Mouse (Mus musculus) midbrain, embryonic 15.5 days (tissue): ENCODE results near the gene Ppm1h. TPM values are rescaled to one million over a fixed set of nuclear protein-coding genes. Genes with fewer than 3 reads are reported as not detected.

ENCODE experiments used
- ATAC-seq: fragments of 200-750 bp; cut with Nextera tagmentation; replicated peaks from 2 replicates; pipeline ENCODE4 v1.8.0; 2017; ENCODE audit warnings: moderate TSS enrichment
- H3K27ac ChIP-seq: fragments of 300-500 bp; sonication (generic); 2 replicates; pipeline ENCODE4 v1.5.1; 2015; ENCODE audit warnings: mild to moderate bottlenecking, inconsistent platforms
- H3K27me3 ChIP-seq: fragments of 300-500 bp; sonication (generic); replicated peaks from 2 replicates; pipeline ENCODE4 v1.6.1; 2015; ENCODE audit warnings: inconsistent platforms
- H3K36me3 ChIP-seq: fragments of 300-500 bp; sonication (generic); replicated peaks from 2 replicates; pipeline ENCODE4 v1.6.1; 2015; ENCODE audit warnings: inconsistent platforms
- H3K4me1 ChIP-seq: fragments of 300-500 bp; sonication (generic); 2 replicates; pipeline ENCODE4 v1.6.1; 2015; ENCODE audit warnings: inconsistent platforms
- H3K4me2 ChIP-seq: fragments of 300-500 bp; sonication (generic); 2 replicates; pipeline ENCODE4 v1.6.1; 2015; ENCODE audit warnings: inconsistent platforms, mild to moderate bottlenecking, moderate library complexity
- H3K4me3 ChIP-seq: fragments of 300-500 bp; sonication (generic); 2 replicates; pipeline ENCODE4 v1.5.1; 2015; ENCODE audit warnings: mild to moderate bottlenecking, inconsistent platforms
- H3K9ac ChIP-seq: fragments of 300-500 bp; sonication (generic); 2 replicates; pipeline ENCODE4 v1.6.1; 2015; ENCODE audit warnings: mild to moderate bottlenecking, inconsistent platforms
- H3K9me3 ChIP-seq: fragments of 300-500 bp; sonication (generic); 2 replicates; pipeline ENCODE4 v1.6.1; 2016; ENCODE audit warnings: inconsistent platforms
- WGBS: fragments of 180-500 bp; shearing (Covaris S2); methylation state at CpG from one replicate; pipeline ENCODE4 v1.1.7; 2015; ENCODE audit warnings: mixed read lengths; 5-methylcytosine and 5-hydroxymethylcytosine counted together
- polyA plus RNA-seq: library from polyadenylated mRNA; unstranded; fragments of >200 nt; fragmentation: Nextera tagmentation; extraction: Ambion mirVana; gene quantifications from 2 replicates; pipeline ENCODE4 v1.2.1, GENCODE M21; 2015

The Ppm1h gene
- polyA plus RNA-seq, 1 experiment from 2014 or later = 21.4 TPM

DNA sequence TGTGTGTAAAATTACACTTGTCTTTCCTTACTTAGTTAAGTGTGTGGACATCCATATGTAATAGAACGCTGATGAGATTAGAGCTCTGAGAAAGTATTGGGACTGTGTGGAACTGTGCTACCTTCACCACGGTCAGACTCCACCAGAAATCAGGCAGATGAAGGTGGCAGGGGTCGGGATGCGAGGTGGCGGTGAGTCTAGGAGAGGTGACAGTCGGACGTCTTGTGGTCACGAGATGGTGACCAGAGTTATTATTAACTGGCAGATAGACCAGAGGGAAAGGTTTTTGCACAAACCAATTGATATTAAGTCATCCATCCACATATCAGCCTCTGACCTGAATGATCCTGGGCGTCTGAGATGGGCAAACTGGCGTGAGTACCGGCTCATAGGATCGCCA is 70.5 kb downstream of the Ppm1h start:
- Histone ChIP-seq H3K9ac (no peak overlapping the region), H3K9me3 (no peaks in the 10 kb centered on the region), H3K36me3 (no peaks in the 10 kb centered on the region), H3K4me1 (peaks cover 10% of the 10 kb centered on the region; the same call in 1 of the 2 replicates), H3K4me3 (no peak overlapping the region), H3K27me3 (no peaks in the 10 kb centered on the region), H3K4me2 (no peak overlapping the region), H3K27ac (no peak overlapping the region)
- WGBS = 88% methylated on average over 12 of the region's 12 CpGs
- ATAC-seq = no peak

DNA sequence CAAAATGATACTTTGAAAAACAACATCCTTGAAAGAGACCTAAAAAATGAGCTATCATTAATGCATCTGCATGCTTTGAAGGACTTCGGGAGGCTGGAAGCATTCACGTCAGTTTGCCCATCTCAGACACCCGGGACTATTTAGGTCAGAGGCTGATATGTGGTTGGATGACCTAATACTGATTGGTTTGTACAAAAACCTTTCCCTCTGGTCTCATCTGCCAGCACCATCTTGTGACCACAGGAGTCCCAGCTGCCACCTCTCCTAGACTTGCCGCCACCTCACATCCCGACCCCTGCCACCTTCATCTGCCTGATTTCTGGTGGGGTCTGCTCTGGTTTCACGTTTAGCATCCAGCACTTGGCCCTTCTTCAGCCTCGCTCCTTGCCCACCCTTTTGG is 71.3 kb downstream of the Ppm1h start:
- WGBS = 88% methylated on average over 7 of the region's 7 CpGs
- no peak overlapping the region for H3K9ac ChIP-seq
- H3K4me2 ChIP-seq = no peak overlapping the region
- H3K36me3 ChIP-seq = no peaks in the 10 kb centered on the region
- no peak overlapping the region for H3K4me3 ChIP-seq
- no peak overlapping the region for H3K27ac ChIP-seq
- H3K27me3 ChIP-seq = no peaks in the 10 kb centered on the region
- no peaks in the 10 kb centered on the region for H3K9me3 ChIP-seq
- peaks cover 13% of the 10 kb centered on the region; the same call in 1 of the 2 replicates for H3K4me1 ChIP-seq
- ATAC-seq = no peak

DNA sequence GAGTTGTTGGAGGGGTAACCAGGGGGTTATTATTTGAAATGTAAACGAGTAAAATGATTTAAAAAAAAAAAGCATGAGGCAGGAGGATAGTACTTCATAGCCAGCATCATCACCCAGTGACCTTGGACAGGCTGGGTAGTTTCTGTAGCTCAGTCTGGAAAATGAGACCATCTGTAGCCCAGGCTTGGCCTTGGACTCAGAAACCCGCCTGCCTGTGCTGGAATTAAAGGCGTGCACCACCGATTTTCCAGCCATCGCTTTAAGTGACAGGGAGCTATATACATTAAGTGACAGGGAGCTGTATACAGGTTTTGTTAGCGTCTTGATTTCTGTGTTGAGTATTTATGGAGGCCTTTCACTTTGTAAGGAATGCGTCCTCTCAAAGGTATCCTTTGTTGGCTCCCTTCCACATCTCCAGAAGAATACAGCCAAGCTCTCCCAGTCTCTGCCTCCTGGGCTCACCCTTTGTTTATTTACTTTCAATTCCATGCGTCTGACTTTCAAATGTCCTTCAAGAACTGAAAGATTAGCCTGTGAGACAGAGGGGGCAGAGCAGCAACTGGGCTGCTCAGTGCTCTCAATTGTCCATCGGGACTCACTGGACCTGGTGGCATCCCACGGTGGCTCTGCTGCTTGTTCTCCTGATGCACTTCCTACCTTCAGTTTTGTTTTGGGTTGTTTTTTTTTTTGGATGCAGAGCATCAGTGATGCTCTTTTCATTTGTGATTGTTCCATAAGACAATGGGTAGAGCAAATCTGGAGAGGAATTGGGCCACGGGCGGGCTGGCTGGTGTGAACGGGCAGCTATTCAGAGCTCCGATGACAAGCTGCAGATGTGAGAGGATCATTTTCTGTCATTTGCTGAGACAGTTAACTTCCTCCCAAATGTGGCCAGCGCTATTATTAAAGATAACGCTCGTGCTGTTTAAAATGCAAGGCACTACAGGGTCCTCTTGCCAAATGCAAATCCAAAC is 74.7 kb downstream of the Ppm1h start:
- WGBS = 27% methylated on average over 17 of the region's 17 CpGs
- H3K9ac ChIP-seq = no peak overlapping the region
- no peak for ATAC-seq

DNA sequence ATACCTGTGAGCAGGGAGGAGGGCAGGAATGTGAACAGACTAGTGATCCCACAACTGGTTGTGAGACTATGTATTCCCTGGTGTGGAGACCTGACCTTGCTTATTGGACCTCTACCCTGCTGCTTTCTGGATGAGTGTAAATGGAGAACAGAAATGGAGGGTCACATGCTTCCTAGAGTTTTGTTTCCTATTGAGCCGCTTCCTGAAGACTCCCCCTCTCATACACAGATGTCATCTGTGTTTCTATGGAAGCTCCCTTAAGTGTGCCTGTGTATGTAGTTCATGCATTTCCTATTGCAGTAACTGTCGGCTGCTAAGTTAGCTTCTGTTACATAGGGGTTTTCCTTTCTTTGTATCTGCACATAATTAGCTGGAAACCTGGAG is 75.4 kb downstream of the Ppm1h start:
- H3K9me3 ChIP-seq = no peaks in the 10 kb centered on the region
- H3K27ac ChIP-seq = no peak overlapping the region
- 39% methylated on average over 2 of the region's 2 CpGs for WGBS
- no peak overlapping the region for H3K9ac ChIP-seq
- no peak for ATAC-seq
- no peak overlapping the region for H3K4me3 ChIP-seq
- no peak overlapping the region for H3K4me2 ChIP-seq
- no peaks in the 10 kb centered on the region for H3K27me3 ChIP-seq
- H3K4me1 ChIP-seq = peaks cover 13% of the 10 kb centered on the region; the same call in 1 of the 2 replicates
- H3K36me3 ChIP-seq = no peaks in the 10 kb centered on the region

More for the DNA sequence above, 74.7 kb downstream of the Ppm1h start:
- no peaks in the 10 kb centered on the region for H3K27me3 ChIP-seq
- H3K9me3 ChIP-seq = no peaks in the 10 kb centered on the region
- H3K4me2 ChIP-seq = no peak overlapping the region
- H3K4me1 ChIP-seq = peaks cover 13% of the 10 kb centered on the region; the same call in 1 of the 2 replicates
- H3K36me3 ChIP-seq = no peaks in the 10 kb centered on the region
- no peak overlapping the region for H3K27ac ChIP-seq
- no peak overlapping the region for H3K4me3 ChIP-seq

DNA sequence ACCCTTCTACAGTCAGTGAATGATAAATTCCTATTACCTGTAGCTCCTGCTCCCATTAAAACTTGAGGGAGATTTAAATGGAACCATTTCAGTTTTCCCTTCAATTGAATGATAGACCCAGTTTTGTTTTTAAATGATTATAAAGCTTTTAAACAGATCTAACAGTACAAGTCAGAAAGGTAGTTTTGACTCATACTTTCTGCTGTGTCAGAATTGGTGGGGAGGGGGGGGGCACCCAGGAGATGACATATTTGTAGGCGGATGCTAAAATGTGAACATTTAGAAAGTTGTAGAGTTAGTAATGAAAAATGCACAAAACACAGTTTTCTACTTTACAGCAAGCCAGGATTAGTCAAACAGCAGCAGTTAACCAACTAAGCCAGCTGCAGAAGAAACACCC is 76.4 kb downstream of the Ppm1h start:
- ATAC-seq = no peak
- Histone ChIP-seq H3K36me3 (no peaks in the 10 kb centered on the region), H3K4me1 (peaks cover 13% of the 10 kb centered on the region; the same call in 1 of the 2 replicates)

DNA sequence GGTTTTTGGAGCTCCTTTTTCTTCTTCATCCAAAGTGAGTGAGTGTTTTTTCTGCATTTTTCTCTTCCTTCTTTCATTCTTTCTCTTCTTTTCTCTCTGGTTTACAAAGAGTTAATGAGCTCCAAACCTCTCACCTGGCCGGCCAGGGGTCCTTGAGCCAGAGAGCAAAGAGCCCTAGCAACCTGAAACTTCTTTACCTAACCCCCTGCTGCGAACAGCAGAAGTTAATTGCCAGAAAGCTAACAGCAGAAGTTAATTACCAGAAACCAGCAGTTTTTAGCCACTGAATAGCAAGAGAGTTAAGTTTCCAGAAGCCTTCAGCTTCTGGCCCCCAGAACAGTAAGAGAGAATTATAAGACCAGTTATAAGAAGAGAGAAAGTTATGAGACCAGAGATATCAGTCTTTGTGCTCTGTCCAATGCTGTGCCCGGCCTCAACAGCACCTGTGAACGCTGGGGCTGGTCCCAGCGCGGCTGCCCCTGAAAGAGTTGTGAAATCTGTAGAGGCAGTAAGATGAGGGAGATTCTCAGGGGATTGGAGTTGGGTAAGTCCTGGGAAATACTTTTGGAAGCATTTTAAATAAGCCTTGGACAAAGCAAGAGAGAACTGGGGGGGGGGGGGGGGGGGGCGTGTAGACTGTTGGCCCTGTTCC is 78.4 kb downstream of the Ppm1h start:
- Histone ChIP-seq H3K4me1 (peaks cover 13% of the 10 kb centered on the region; the same call in 1 of the 2 replicates), H3K4me2 (no peak overlapping the region), H3K36me3 (no peaks in the 10 kb centered on the region), H3K9ac (no peak overlapping the region), H3K4me3 (no peak overlapping the region), H3K27me3 (no peaks in the 10 kb centered on the region), H3K9me3 (no peaks in the 10 kb centered on the region), H3K27ac (no peak overlapping the region)
- WGBS = 22% methylated on average over 7 of the region's 7 CpGs
- ATAC-seq = no peak

More for the DNA sequence above, 76.4 kb downstream of the Ppm1h start:
- no peaks in the 10 kb centered on the region for H3K9me3 ChIP-seq
- no peak overlapping the region for H3K4me3 ChIP-seq
- 88% methylated on average over 1 of the region's 1 CpGs for WGBS
- H3K4me2 ChIP-seq = no peak overlapping the region
- no peak overlapping the region for H3K27ac ChIP-seq
- H3K27me3 ChIP-seq = no peaks in the 10 kb centered on the region
- no peak overlapping the region for H3K9ac ChIP-seq

DNA sequence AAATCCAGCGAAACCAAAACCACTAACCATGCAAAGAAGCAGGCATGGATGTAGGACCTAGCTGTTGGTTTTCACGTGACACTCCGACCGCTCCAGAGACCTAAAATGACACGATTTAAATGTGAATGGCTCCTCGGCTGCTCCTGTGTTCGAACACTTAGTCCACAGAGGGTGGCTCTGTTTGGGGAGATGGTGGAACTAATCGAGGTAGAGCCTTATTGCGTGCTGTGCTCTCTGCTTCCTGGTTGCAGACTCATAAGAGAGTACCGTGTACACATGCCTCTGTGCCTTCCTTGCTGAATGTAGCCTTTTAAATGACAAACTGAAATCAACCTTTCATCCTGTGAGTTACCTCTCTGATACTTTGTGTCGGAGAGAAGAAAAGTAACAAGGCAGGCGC is 79.2 kb downstream of the Ppm1h start:
- Histone ChIP-seq H3K4me3 (no peak overlapping the region), H3K9me3 (no peaks in the 10 kb centered on the region), H3K27ac (no peak overlapping the region), H3K4me1 (peaks cover 13% of the 10 kb centered on the region; the same call in 1 of the 2 replicates), H3K4me2 (no peak overlapping the region), H3K36me3 (no peaks in the 10 kb centered on the region), H3K9ac (no peak overlapping the region), H3K27me3 (no peaks in the 10 kb centered on the region)
- ATAC-seq = no peak
- WGBS = 64% methylated on average over 12 of the region's 12 CpGs

DNA sequence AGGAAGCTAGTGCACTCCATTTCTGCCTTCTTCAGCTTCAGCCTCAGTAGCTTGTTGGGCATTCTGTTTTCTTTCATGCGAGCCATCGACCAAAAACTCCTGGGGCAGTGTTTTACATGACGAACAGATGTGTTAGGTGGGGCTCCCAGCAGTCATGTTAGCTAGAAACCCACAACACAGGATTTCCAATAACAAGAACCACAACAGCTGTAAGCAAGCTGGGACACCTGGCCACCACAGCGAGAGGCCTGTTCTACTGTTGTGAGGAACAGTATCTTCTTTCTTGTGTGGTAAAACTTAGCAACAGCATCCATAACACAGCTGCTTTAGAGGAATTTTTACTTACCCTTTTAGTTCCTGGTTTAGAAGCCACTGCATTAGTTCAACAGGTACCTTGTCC is 79.8 kb downstream of the Ppm1h start:
- WGBS = 85% methylated on average over 4 of the region's 4 CpGs

DNA sequence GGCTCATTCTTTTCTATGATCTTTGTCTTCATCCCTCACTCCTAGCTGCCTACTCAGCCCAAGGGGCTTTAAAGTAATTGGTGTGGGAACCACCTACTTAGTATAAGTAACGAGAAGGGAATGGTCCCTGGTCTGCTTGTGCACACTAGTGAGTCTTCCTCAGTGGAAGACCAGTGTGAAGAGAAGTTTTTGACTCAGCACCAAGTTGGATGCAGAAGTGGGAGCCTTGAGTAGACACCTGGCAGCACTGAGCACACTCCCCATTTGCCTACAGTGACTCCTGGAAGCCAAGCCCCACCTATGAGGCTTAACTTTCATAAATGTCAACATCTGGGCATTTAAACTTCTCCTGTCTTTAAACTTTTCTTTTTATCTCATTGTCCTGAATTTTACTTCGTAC is 81.2 kb downstream of the Ppm1h start:
- no peak for ATAC-seq
- no peaks in the 10 kb centered on the region for H3K4me1 ChIP-seq
- H3K36me3 ChIP-seq = no peaks in the 10 kb centered on the region
- H3K27ac ChIP-seq = no peak overlapping the region
- H3K9me3 ChIP-seq = no peaks in the 10 kb centered on the region
- no peak overlapping the region for H3K4me2 ChIP-seq
- no peak overlapping the region for H3K9ac ChIP-seq
- WGBS = 86% methylated on average over 2 of the region's 2 CpGs
- no peak overlapping the region for H3K4me3 ChIP-seq
- no peaks in the 10 kb centered on the region for H3K27me3 ChIP-seq

More for the DNA sequence above, 79.8 kb downstream of the Ppm1h start:
- H3K36me3 ChIP-seq = no peaks in the 10 kb centered on the region
- H3K9me3 ChIP-seq = no peaks in the 10 kb centered on the region
- H3K4me1 ChIP-seq = peaks cover 10% of the 10 kb centered on the region; the same call in 1 of the 2 replicates
- H3K9ac ChIP-seq = no peak overlapping the region
- H3K4me3 ChIP-seq = no peak overlapping the region
- H3K27me3 ChIP-seq = no peaks in the 10 kb centered on the region
- no peak for ATAC-seq
- no peak overlapping the region for H3K4me2 ChIP-seq
- no peak overlapping the region for H3K27ac ChIP-seq

DNA sequence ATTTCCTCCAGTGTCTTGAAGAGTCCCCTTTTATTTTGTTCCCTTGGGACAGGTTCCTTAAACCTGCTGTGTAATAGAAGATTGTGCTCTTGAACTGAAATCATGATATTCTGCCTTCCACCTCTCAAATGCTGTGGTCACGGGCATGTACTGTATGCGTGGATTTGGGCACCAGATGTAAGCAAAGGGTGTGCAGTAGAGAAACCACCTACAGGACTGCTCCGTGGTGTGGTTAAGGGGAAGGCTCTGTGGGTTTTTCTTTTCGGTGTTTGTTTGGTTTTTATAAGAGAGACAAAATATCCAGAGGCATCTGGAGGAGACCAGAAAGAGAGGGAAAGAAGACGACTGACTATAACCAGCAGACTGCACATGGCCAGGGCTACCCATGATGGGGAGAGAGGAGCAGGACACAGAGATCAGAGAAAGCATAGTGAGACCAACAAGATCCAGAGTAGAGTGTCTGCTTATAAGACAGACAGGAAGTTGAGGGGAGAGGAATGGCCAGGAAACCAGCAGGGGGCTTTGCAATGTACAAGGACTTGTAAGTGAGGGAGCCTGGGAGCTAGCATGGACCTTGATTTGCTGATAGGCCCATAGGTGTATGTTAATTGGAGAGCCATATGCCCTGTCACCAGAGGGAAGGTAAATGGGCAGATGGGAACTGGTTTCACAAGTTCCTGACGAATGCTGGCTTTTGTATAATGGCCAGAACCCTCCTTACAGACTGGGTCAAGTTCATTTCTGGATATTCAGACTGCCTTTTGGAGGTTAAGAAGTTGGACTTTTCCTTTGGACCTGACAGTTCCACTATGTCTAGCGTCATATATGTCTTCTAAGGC is 82.1 kb downstream of the Ppm1h start:
- H3K4me1 ChIP-seq = no peaks in the 10 kb centered on the region
- ATAC-seq = no peak
- H3K36me3 ChIP-seq = no peaks in the 10 kb centered on the region
- WGBS = 86% methylated on average over 7 of the region's 7 CpGs
- H3K27ac ChIP-seq = no peak overlapping the region
- H3K9me3 ChIP-seq = no peaks in the 10 kb centered on the region
- H3K4me3 ChIP-seq = no peak overlapping the region
- H3K4me2 ChIP-seq = no peak overlapping the region
- H3K27me3 ChIP-seq = no peaks in the 10 kb centered on the region
- H3K9ac ChIP-seq = no peak overlapping the region

DNA sequence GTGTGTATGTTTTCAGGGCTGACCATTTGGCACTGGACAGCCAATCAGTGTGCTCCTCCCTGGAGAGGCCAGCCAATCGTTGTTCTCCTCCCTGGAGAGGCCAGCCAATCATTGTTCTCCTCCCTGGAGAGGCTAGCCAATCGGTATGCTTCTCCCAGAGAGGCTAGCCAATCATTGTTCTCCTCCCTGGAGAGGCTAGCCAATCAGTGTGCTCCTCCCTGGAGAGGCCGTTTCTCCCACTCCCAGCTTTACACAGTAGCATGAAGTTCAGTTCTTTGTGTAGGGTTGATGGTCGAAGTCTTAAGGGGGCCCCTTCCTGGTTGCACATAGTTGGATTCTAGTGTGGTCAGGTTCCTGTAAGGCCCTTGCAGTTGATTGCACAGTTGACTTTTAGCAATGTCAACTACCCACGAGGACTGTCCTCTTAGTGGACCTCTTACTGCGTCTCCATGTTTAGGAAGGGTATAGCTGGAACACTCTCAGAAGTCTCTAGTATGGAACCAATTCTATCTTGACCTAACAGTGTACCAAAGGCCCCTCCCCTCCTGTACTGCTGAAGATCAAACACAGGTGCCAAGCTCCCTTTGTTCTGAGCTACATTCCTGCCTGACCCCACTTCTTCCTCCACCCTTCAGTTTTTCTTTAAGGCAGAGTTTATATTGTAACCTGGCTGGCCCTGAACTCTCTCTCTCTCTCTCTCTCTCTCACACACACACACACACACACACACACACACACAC is 84.4 kb downstream of the Ppm1h start:
- H3K4me1 ChIP-seq = no peaks in the 10 kb centered on the region
- no peak overlapping the region for H3K9ac ChIP-seq
- 90% methylated on average over 6 of the region's 6 CpGs for WGBS
- no peaks in the 10 kb centered on the region for H3K9me3 ChIP-seq
- ATAC-seq = no peak
- no peak overlapping the region for H3K4me3 ChIP-seq
- H3K27ac ChIP-seq = no peak overlapping the region
- H3K4me2 ChIP-seq = no peak overlapping the region
- H3K27me3 ChIP-seq = no peaks in the 10 kb centered on the region
- no peaks in the 10 kb centered on the region for H3K36me3 ChIP-seq
